Mouse (Mus musculus): ENCODE measurements around the gene Cygb. TPM values are rescaled to one million over a fixed set of nuclear protein-coding genes. Genes with fewer than 3 reads are reported as not detected.
A peak's percentile ranks its signal among the peaks of the same experiment; 100 is the strongest.
"Not testable (repeated sequence)": the region's sequence is repeated elsewhere in the genome, so short reads cannot be mapped to it uniquely, and the experiment has no call there.

The Cygb gene
- polyA plus RNA-seq, 1 experiment from 2014 or later = 35.2 TPM

GRCm38 (mm10) chr11:116636607-116637006 is 17.5 kb downstream of the Cygb start:
- DNase-seq (ENCODE audit: low spot score); H3K36me3 ChIP-seq (ENCODE audit: insufficient read depth, low read length); ATAC-seq (replicated peaks; ENCODE audit: low FRiP score, low read depth); H3K9me3 ChIP-seq (replicated peaks; ENCODE audit: low read length); H3K4me1 ChIP-seq (replicated peaks; ENCODE audit: insufficient read depth, low read length); H3K4me2 ChIP-seq (ENCODE audit: low read length); H3K27ac ChIP-seq; H3K27me3 ChIP-seq (ENCODE audit: insufficient read depth, low read length); H3K9ac ChIP-seq (ENCODE audit: low read depth, low read length); H3K4me3 ChIP-seq (replicated peaks; ENCODE audit: low read depth, low read length): not testable (repeated sequence)
- TF ChIP-seq CTCF (IDR thresholded peaks at IDR 0.05; ENCODE audit: low read depth) = peak; percentile 31; the same call in 1 of the 2 replicates
- 70% methylated on average over 8 of the region's 8 CpGs for WGBS

DNA sequence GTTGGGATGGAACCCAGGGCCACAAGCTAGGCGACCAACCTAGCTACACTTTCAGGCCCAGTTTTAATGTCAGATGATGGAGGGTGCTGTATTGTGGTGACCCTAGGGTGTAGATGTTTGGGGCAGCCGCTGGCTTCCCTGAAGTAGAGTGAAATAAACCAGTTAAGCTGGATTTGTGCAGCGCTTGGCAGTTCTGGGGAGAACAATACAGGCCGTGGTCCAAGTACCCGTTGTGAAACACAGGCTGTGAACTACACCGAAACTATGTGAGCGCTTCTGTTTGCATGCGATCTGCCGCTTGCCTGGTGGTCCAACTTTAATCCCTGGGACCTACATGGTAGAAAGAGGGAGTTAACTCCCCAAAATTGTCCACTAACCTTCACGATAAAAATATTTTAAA is 21.2 kb downstream of the Cygb start:
- ATAC-seq (replicated peaks; ENCODE audit: low FRiP score, low read depth) (no peak), DNase-seq (ENCODE audit: low spot score) (no peak)
- H3K4me1 ChIP-seq (replicated peaks; ENCODE audit: insufficient read depth, low read length) = no peaks in the 10 kb centered on the region
- no peaks in the 10 kb centered on the region for H3K36me3 ChIP-seq (ENCODE audit: insufficient read depth, low read length)
- no peak overlapping the region for H3K9ac ChIP-seq (ENCODE audit: low read depth, low read length)
- no peaks in the 10 kb centered on the region for H3K27me3 ChIP-seq (ENCODE audit: insufficient read depth, low read length)
- no peak for TF ChIP-seq CTCF (IDR thresholded peaks at IDR 0.05; ENCODE audit: low read depth)
- no peak overlapping the region for H3K4me2 ChIP-seq (ENCODE audit: low read length)
- no peak overlapping the region for H3K27ac ChIP-seq
- H3K9me3 ChIP-seq (replicated peaks; ENCODE audit: low read length) = no peaks in the 10 kb centered on the region
- H3K4me3 ChIP-seq (replicated peaks; ENCODE audit: low read depth, low read length) = no peak overlapping the region
- WGBS = 69% methylated on average over 10 of the region's 10 CpGs

- no peaks in the 10 kb centered on the region for H3K36me3 ChIP-seq (ENCODE audit: insufficient read depth, low read length)
- H3K4me1 ChIP-seq (replicated peaks; ENCODE audit: insufficient read depth, low read length) = no peaks in the 10 kb centered on the region
- TF ChIP-seq CTCF (IDR thresholded peaks at IDR 0.05; ENCODE audit: low read depth) = no peak
- no peak overlapping the region for H3K27ac ChIP-seq
- 32% methylated on average over 12 of the region's 12 CpGs for WGBS
- H3K9ac ChIP-seq (ENCODE audit: low read depth, low read length) = no peak overlapping the region
- H3K4me3 ChIP-seq (replicated peaks; ENCODE audit: low read depth, low read length) = no peak overlapping the region
- H3K4me2 ChIP-seq (ENCODE audit: low read length) = no peak overlapping the region
- no peak for DNase-seq (ENCODE audit: low spot score)
- H3K9me3 ChIP-seq (replicated peaks; ENCODE audit: low read length) = no peaks in the 10 kb centered on the region
- ATAC-seq (replicated peaks; ENCODE audit: low FRiP score, low read depth) = no peak
- H3K27me3 ChIP-seq (ENCODE audit: insufficient read depth, low read length) = no peaks in the 10 kb centered on the region
Measured at GRCm38 (mm10) chr11:116630171-116630965, 23.7 kb downstream of the Cygb start.

DNA sequence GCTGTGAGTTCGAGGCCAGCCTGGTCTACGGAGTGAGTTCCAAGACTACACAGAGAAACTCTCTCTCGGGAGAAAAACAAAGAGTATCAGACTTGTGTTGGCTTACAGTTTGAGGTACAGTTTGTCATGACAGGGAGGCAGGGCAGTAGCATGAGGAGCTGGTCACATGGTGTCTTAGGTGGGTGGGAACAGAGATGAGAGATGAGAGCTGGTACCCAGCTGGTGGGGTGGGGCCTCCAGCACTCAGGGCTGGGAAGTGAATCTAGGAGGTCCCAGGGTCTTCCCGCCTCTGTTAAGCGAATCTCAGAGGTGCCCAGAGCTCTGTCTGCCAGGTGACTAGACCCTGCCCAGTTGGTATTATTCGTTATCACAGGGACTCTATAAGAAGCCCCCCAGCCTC is 24.6 kb downstream of the Cygb start:
- H3K4me3 ChIP-seq (replicated peaks; ENCODE audit: low read depth, low read length) = no peak overlapping the region
- ATAC-seq (replicated peaks; ENCODE audit: low FRiP score, low read depth) (no peak), DNase-seq (ENCODE audit: low spot score) (no peak)
- H3K4me2 ChIP-seq (ENCODE audit: low read length) = no peak overlapping the region
- no peaks in the 10 kb centered on the region for H3K27me3 ChIP-seq (ENCODE audit: insufficient read depth, low read length)
- H3K27ac ChIP-seq = no peak overlapping the region
- H3K9ac ChIP-seq (ENCODE audit: low read depth, low read length) = no peak overlapping the region
- H3K9me3 ChIP-seq (replicated peaks; ENCODE audit: low read length) = no peaks in the 10 kb centered on the region
- WGBS = 91% methylated on average over 6 of the region's 6 CpGs
- no peaks in the 10 kb centered on the region for H3K36me3 ChIP-seq (ENCODE audit: insufficient read depth, low read length)
- no peaks in the 10 kb centered on the region for H3K4me1 ChIP-seq (replicated peaks; ENCODE audit: insufficient read depth, low read length)
- no peak for TF ChIP-seq CTCF (IDR thresholded peaks at IDR 0.05; ENCODE audit: low read depth)

DNA sequence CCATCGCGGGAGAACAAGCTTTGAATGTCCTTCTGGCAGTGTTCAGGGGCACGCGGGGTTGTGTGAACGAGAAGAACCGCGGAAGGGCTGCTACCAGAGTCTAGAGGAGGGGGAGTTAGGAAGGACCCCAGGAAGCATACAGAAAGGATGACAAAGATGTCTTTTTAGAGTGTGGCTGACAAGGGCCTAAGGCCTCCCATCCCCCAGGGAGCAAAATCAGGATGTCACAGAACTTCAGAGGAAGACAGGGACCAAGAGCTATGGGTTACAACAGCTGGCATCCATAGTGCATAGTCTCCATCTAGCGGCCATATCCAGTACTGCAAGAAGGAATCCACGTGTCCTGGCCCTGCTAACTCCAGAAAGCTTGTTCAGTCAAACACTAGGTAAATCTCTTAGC is 25.4 kb downstream of the Cygb start:
- no peak overlapping the region for H3K4me2 ChIP-seq (ENCODE audit: low read length)
- TF ChIP-seq CTCF (IDR thresholded peaks at IDR 0.05; ENCODE audit: low read depth) = peak; percentile 99
- H3K4me3 ChIP-seq (replicated peaks; ENCODE audit: low read depth, low read length) = no peak overlapping the region
- H3K27ac ChIP-seq = no peak overlapping the region
- 0 out of 2 replicates have a peak, but pooled peaks have one; percentile 34 for ATAC-seq (replicated peaks; ENCODE audit: low FRiP score, low read depth)
- no peaks in the 10 kb centered on the region for H3K4me1 ChIP-seq (replicated peaks; ENCODE audit: insufficient read depth, low read length)
- no peaks in the 10 kb centered on the region for H3K9me3 ChIP-seq (replicated peaks; ENCODE audit: low read length)
- H3K36me3 ChIP-seq (ENCODE audit: insufficient read depth, low read length) = no peaks in the 10 kb centered on the region
- 60% methylated on average over 9 of the region's 9 CpGs for WGBS
- no peaks in the 10 kb centered on the region for H3K27me3 ChIP-seq (ENCODE audit: insufficient read depth, low read length)
- peak; percentile 94 for DNase-seq (ENCODE audit: low spot score)
- H3K9ac ChIP-seq (ENCODE audit: low read depth, low read length) = no peak overlapping the region

DNA sequence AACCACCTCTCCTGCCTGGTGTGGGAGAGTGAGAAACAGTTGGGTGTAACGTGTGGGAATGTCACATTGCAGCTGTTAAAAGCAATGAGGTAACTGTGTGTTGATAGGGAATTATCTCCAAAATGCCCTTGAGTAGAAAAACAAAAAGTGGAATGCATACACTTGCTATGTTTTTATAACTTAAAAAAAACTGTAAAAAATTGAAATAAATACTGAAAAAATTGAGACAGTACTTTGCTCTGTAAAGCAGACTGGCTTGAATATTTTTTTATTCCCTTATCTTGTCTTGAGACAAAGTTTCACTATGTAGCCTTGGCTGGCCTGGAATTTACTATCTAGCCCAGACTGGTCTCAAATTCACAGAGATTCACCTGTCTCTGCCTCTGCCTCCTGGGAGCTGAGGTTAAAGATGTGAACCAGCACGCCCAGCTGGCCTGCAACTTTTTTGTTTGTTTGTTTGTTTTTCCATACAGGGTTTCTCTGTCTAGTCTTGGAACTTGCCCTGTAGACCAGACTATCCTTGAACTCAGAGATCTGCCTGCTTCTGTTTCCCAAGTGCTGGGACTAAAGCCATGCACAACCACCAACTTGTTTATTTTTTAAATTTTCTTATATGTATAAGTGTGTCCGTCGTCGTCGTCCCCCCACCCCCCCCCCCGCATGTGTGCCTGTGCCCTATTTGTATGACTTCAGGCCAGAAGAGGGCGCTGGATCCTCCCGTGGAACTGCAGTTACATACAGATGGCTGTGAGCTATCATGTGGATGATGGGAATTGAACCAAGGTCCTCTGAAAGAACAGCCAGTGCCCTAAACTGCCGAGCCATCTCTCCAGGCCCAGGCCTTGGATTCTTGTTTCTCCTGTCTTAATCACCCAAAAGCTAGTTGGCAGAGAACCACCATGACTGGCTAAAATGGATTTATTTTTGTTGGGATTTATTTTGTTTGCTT is 26.8 kb downstream of the Cygb start:
- WGBS = 36% methylated on average over 10 of the region's 10 CpGs
- no peaks in the 10 kb centered on the region for H3K9me3 ChIP-seq (replicated peaks; ENCODE audit: low read length)

More for the DNA sequence above, 26.8 kb downstream of the Cygb start:
- DNase-seq (ENCODE audit: low spot score) (no peak), ATAC-seq (replicated peaks; ENCODE audit: low FRiP score, low read depth) (no peak)
- Histone ChIP-seq H3K27ac (no peak overlapping the region), H3K4me1 (replicated peaks; ENCODE audit: insufficient read depth, low read length) (peaks cover 9% of the 10 kb centered on the region), H3K27me3 (ENCODE audit: insufficient read depth, low read length) (no peaks in the 10 kb centered on the region), H3K4me2 (ENCODE audit: low read length) (no peak overlapping the region), H3K4me3 (replicated peaks; ENCODE audit: low read depth, low read length) (no peak overlapping the region), H3K36me3 (ENCODE audit: insufficient read depth, low read length) (no peaks in the 10 kb centered on the region), H3K9ac (ENCODE audit: low read depth, low read length) (no peak overlapping the region)
- peak; percentile 51 for TF ChIP-seq CTCF (IDR thresholded peaks at IDR 0.05; ENCODE audit: low read depth)
